Mouse (Mus musculus): ENCODE results near the gene Scamp2. TPM values are rescaled to one million over a fixed set of nuclear protein-coding genes. Genes with fewer than 3 reads are reported as not detected.

Scamp2 gene
- total and polyA plus RNA-seq, 3 experiments = 25.7 to 43.9 (median 26.7) TPM

DNA sequence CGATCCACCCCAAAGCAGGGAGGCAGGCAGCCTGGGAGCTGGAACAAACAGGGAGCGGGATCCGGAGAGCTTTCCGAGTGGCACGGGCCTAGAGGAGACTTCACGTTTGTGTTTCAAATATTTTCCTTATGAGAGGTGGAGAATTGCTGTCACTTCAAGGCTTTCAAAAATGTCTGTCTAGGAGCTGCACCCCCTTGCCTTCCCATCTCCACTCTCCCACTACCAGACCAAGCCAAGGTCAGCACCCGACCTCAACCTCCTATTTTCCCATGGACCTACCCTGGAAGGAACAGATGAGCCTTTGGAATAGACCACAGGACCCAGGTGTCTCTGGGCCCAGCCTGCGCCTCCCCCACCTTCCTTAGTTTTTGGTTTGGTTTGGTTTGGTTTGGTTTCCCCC is 36.5 kb downstream of the Scamp2 start:
- intact Hi-C loops (cut with DNase I) = no loop called here

DNA sequence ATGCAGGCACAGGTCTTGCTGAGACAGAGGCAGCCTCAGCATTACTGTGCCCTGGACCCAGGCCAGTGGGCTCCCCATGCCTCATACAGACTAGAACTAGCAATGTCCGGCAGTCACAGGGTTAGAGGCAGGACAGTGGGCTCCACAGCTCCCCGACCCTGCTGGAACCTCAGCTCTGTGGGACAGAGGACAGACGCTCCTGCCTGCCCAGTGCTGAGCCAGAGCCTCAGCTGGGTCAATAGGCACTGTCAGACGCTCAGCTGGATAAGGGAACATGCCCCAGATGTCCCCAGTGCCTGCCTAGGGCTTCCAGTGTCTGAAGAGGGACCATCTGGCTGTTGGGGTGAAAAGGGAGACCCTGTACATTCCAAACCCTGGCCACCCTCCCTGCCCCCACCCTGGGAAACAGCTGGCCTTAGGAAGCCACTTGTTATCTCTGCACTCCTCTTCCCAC is 37.2 kb downstream of the Scamp2 start:
- 21% methylated on average over 4 of the region's 4 CpGs for whole genome bisulfite sequencing
- no peak for DNase-seq

More for the DNA sequence above, 36.5 kb downstream of the Scamp2 start:
- no peaks in the 10 kb centered on the region for H3K27me3 ChIP-seq (ENCODE audit: control insufficient read depth, insufficient read depth, low read length)
- 80% methylated on average over 8 of the region's 8 CpGs for WGBS
- H3K4me3 ChIP-seq = no peak overlapping the region
- no peak overlapping the region for H3K27ac ChIP-seq
- no peaks in the 10 kb centered on the region for H3K79me2 ChIP-seq (replicated peaks; ENCODE audit: control insufficient read depth, insufficient read depth, low read length)
- no peak for DNase-seq
- H3K9ac ChIP-seq (ENCODE audit: low read depth, low read length) = no peak overlapping the region
- no peak for TF ChIP-seq POLR2A (IDR thresholded peaks at IDR 0.05; ENCODE audit: insufficient read depth, low read depth, low read length)
- TF ChIP-seq CTCF (IDR thresholded peaks at IDR 0.05) = no peak
- TF ChIP-seq EP300 (IDR thresholded peaks at IDR 0.05; ENCODE audit: insufficient read depth, low read depth, low read length) = no peak
- no peaks in the 10 kb centered on the region for H3K36me3 ChIP-seq (ENCODE audit: control insufficient read depth, insufficient read depth, low read length)
- H3K4me1 ChIP-seq (ENCODE audit: control insufficient read depth, insufficient read depth, low read length) = 0 out of 2 replicates have a peak, but pooled peaks cover 2% of the 10 kb centered on the region

DNA sequence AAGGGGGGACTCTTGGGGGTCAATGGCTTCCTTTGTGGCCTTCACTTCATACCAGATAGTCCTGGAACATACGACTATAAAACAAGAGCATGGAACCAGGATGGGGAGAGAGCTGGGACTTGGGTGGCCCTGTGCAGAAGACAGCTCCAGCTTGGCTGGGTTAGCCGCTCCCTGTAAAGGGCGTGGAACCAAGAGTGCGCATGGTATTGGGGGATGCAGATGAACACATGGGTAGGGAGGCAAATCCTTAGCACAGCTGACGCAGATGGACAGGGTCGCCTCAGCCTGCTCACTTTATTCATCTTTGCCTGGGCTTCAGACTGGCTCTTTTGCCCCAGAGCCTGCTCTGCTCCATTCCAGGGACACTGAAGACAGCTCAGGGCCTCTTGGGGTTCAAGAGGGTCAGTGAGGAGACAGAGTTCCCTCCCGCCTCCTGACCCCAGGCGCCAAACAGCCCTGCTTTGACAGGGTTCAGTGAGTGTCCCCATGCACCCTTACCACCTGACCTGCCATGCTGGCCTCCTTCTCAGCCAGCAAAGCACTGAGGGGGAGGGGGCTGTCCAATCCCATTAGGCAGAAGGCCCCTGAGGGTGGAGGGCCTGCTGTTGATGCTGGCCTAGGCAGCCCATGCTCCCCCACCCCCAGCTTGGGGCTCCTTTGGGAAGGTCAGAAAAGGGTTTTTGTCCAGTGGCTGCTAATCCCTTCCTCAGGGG is 38.3 kb downstream of the Scamp2 start:
- no peak overlapping the region for H3K9ac ChIP-seq (ENCODE audit: low read depth, low read length)
- DNase-seq = no peak
- no peak overlapping the region for H3K27ac ChIP-seq
- no peaks in the 10 kb centered on the region for H3K36me3 ChIP-seq (ENCODE audit: control insufficient read depth, insufficient read depth, low read length)
- H3K4me1 ChIP-seq (ENCODE audit: control insufficient read depth, insufficient read depth, low read length) = 0 out of 2 replicates have a peak, but pooled peaks cover 2% of the 10 kb centered on the region
- no peaks in the 10 kb centered on the region for H3K79me2 ChIP-seq (replicated peaks; ENCODE audit: control insufficient read depth, insufficient read depth, low read length)
- H3K4me3 ChIP-seq = no peak overlapping the region
- TF ChIP-seq POLR2A (IDR thresholded peaks at IDR 0.05; ENCODE audit: insufficient read depth, low read depth, low read length) (no peak), EP300 (IDR thresholded peaks at IDR 0.05; ENCODE audit: insufficient read depth, low read depth, low read length) (no peak), CTCF (IDR thresholded peaks at IDR 0.05) (no peak)
- 77% methylated on average over 8 of the region's 8 CpGs for WGBS
- intact Hi-C loops (cut with DNase I) = no loop called here
- H3K27me3 ChIP-seq (ENCODE audit: control insufficient read depth, insufficient read depth, low read length) = no peaks in the 10 kb centered on the region

More for the DNA sequence above, 37.2 kb downstream of the Scamp2 start:
- Histone ChIP-seq H3K9ac (ENCODE audit: low read depth, low read length) (no peak overlapping the region), H3K79me2 (replicated peaks; ENCODE audit: control insufficient read depth, insufficient read depth, low read length) (no peaks in the 10 kb centered on the region), H3K36me3 (ENCODE audit: control insufficient read depth, insufficient read depth, low read length) (no peaks in the 10 kb centered on the region), H3K4me1 (ENCODE audit: control insufficient read depth, insufficient read depth, low read length) (0 out of 2 replicates have a peak, but pooled peaks cover 2% of the 10 kb centered on the region), H3K4me3 (no peak overlapping the region), H3K27me3 (ENCODE audit: control insufficient read depth, insufficient read depth, low read length) (no peaks in the 10 kb centered on the region), H3K27ac (peak overlapping the region; percentile 23)
- intact Hi-C loops (cut with DNase I) = no loop called here
- TF ChIP-seq EP300 (IDR thresholded peaks at IDR 0.05; ENCODE audit: insufficient read depth, low read depth, low read length) (no peak), CTCF (IDR thresholded peaks at IDR 0.05) (no peak), POLR2A (IDR thresholded peaks at IDR 0.05; ENCODE audit: insufficient read depth, low read depth, low read length) (no peak)

DNA sequence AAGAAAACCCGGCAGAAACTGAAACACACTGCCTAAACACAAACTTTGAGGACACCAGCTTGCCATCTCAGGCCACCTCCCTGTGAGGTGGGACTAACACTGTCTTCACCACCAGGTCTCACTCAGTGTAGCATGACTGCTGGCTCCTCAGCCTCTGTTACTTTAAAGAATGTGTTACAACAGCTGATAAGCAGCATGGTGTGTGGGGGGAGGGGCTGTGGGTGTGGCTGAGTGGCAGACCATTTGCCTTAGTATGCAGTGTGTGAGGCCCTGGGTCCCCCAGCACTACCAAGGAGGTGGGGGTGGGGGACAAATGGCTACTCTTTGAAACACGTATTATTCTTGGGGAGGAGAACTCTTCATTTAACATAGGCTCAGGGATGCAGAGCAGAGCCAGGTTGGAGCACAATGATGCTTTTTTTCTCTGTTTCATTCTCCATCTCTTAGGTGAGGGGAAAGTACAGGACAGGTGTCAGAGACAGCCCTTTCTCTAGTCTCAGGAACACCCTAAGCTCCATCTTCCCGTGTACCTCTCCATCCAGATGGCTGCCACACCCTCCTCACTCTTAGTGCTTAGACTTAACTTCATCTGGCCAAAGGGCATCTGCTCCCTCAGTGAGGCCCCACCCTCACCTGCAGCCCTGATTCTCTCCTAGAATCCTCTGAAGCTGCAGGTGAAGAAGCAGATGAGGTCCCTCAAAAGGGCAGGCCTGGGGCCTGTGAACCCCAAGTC is 40.0 kb downstream of the Scamp2 start:
- no peak for TF ChIP-seq POLR2A (IDR thresholded peaks at IDR 0.05; ENCODE audit: insufficient read depth, low read depth, low read length)
- no peak for TF ChIP-seq CTCF (IDR thresholded peaks at IDR 0.05)
- TF ChIP-seq EP300 (IDR thresholded peaks at IDR 0.05; ENCODE audit: insufficient read depth, low read depth, low read length) = no peak
- 0 out of 2 replicates have a peak, but pooled peaks cover 2% of the 10 kb centered on the region for H3K4me1 ChIP-seq (ENCODE audit: control insufficient read depth, insufficient read depth, low read length)
- 25% methylated on average over 3 of the region's 3 CpGs for WGBS
- no peaks in the 10 kb centered on the region for H3K79me2 ChIP-seq (replicated peaks; ENCODE audit: control insufficient read depth, insufficient read depth, low read length)
- H3K9ac ChIP-seq (ENCODE audit: low read depth, low read length) = no peak overlapping the region
- 0 out of 2 replicates have a peak, but pooled peaks cover 2% of the 10 kb centered on the region for H3K27me3 ChIP-seq (ENCODE audit: control insufficient read depth, insufficient read depth, low read length)
- H3K27ac ChIP-seq = no peak overlapping the region
- DNase-seq = no peak
- H3K4me3 ChIP-seq = no peak overlapping the region
- intact Hi-C loops (cut with DNase I) = no loop called here
- no peaks in the 10 kb centered on the region for H3K36me3 ChIP-seq (ENCODE audit: control insufficient read depth, insufficient read depth, low read length)

DNA sequence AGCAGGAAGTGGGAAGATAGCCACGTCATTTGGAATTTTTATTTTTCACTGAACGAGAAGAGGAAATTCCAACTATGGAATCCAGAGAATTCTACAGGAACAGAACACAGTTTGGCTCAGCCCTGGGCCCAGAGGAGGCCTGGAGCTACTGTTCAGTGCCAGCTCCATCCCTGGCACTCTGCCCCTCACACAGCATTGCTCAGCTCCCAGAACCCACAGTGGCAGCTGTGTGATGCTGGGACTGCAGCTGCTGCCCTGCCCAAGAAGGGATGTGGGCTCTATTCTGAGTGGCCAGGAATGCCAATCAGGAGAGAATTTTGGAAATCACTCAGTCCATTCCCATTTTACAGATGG is 40.6 kb downstream of the Scamp2 start:
- no peak overlapping the region for H3K9ac ChIP-seq (ENCODE audit: low read depth, low read length)
- H3K4me3 ChIP-seq = no peak overlapping the region
- DNase-seq = no peak
- WGBS = 13% methylated on average over 2 of the region's 2 CpGs
- no peak overlapping the region; the same call in 1 of the 2 replicates for H3K27ac ChIP-seq
- no peaks in the 10 kb centered on the region for H3K36me3 ChIP-seq (ENCODE audit: control insufficient read depth, insufficient read depth, low read length)
- intact Hi-C loops (cut with DNase I) = no loop called here
- TF ChIP-seq EP300 (IDR thresholded peaks at IDR 0.05; ENCODE audit: insufficient read depth, low read depth, low read length) (no peak), POLR2A (IDR thresholded peaks at IDR 0.05; ENCODE audit: insufficient read depth, low read depth, low read length) (no peak), CTCF (IDR thresholded peaks at IDR 0.05) (no peak)
- H3K79me2 ChIP-seq (replicated peaks; ENCODE audit: control insufficient read depth, insufficient read depth, low read length) = no peaks in the 10 kb centered on the region
- peaks cover 4% of the 10 kb centered on the region for H3K27me3 ChIP-seq (ENCODE audit: control insufficient read depth, insufficient read depth, low read length)
- H3K4me1 ChIP-seq (ENCODE audit: control insufficient read depth, insufficient read depth, low read length) = 0 out of 2 replicates have a peak, but pooled peaks cover 2% of the 10 kb centered on the region

Data from heart, adult 2 months (tissue).